Mouse (Mus musculus) heart, postnatal 0 days (tissue): ENCODE data around the gene Utf1.

Experiments used
- CTCF ChIP-seq: IDR thresholded peaks from 2 replicates; pipeline ENCODE4 v1.5.1; 2016; ENCODE audit warnings: antibody characterized with exemption, control low read depth, low read depth
- EP300 ChIP-seq: IDR thresholded peaks from 2 replicates; pipeline ENCODE4 v1.6.1; 2016; ENCODE audit warnings: antibody characterized with exemption, low read depth

GRCm38 (mm10) chr7:139968428-139968827 lies 24.8 kb downstream of the Utf1 start:
- TF ChIP-seq CTCF (no peak), EP300 (no peak)
